Mouse (Mus musculus) embryonic stem cell, embryonic (primary cell): Measurements from ENCODE around the gene Cdc6.

Experiments used
- CTCF ChIA-PET, 4 experiments: fragments of 300-600 bp in 2 of 4; fragments of 350-600 bp in 2 of 4; sonication (Branson Sonifier 250); formaldehyde crosslinking; loops; one replicate each; lab custom pipeline; 2022; ENCODE audit warnings: inconsistent platforms in 2 of 4; lab: Charles Lee
- POLR2A ChIA-PET, 4 experiments: fragments of 300-600 bp in 2 of 4; fragments of 350-600 bp in 2 of 4; sonication (Branson Sonifier 250); formaldehyde crosslinking; loops; one replicate each; lab custom pipeline; 2022; ENCODE audit warnings: antibody characterized with exemption in 4 of 4, inconsistent platforms in 1 of 4; lab: Charles Lee

Gene Cdc6

GRCm38 (mm10) chr11:98922851-98923711 lies 15.5 kb downstream of the Cdc6 start:
- CTCF ChIA-PET, result interaction anchor here (0.5 to 3.1 kb wide), 18 partner anchors 16 to 210 kb away, joined by 3 to 35 read pairs (median 6); no protein-coding TSS in a partner anchor

GRCm38 (mm10) chr11:98924633-98925175 lies 17.1 kb downstream of the Cdc6 start:
- ChIA-PET POLR2A (interaction anchor here in 3 of 4 experiments (0.5 to 5.6 kb wide), 37 partner anchors 8 to 195 kb away, joined by 3 to 43 read pairs (median 6); partner anchors contain the start of genes Casc3 (in 1 of the 3), Cdc6 (in 1 of the 3), Top2a (in 1 of the 3) and Wipf2 (in 1 of the 3)), CTCF (interaction anchor here (0.5 to 2.6 kb wide), 10 partner anchors 8 to 264 kb away, joined by 3 to 20 read pairs (median 6); no protein-coding TSS in a partner anchor)

More at GRCm38 (mm10) chr11:98922851-98923711, 15.5 kb downstream of the Cdc6 start:
- POLR2A ChIA-PET, result interaction anchor here (1.0 to 2.1 kb wide), 8 partner anchors 15 to 50 kb away, joined by 3 to 9 read pairs (median 6); partner anchors contain the start of gene Cdc6 (in 1 of the 4)

DNA sequence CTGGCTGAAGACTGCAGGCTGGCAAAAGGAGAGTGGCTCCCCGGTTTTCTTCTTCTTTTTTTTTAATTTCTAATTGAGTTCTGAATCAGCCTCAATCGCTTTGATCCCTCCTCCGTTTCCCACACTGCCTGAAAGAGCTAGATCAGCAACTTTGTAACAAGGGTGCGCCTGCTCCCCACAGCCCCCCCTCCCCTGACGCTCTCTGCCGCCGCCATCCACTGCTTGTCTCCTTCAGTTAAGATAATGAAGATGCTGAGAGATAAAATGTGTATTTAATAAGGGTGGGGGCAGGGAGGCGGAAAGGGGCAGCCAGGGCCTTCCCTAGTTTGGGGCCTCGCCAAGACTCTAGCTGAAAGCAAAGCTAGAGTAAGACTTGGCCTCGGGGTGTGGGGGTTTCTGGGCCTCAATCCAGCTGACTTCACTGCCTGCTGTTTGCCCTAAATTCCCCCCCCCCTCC lies 17.7 kb downstream of the Cdc6 start:
- CTCF ChIA-PET, result interaction anchor here (0.5 to 2.6 kb wide), 40 partner anchors 9 to 624 kb away, joined by 3 to 20 read pairs (median 4); partner anchors contain the start of genes Cdc6 (in 1 of the 4) and Csf3 (in 1 of the 4)
- POLR2A ChIA-PET, result interaction anchor here (0.5 to 5.6 kb wide), 67 partner anchors 8 to 1227 kb away, joined by 3 to 43 read pairs (median 5); partner anchors contain the start of genes Cdc6 (in 2 of the 4), Casc3 (in 1 of the 4), Gjd3 (in 1 of the 4) and Top2a (in 1 of the 4)

DNA sequence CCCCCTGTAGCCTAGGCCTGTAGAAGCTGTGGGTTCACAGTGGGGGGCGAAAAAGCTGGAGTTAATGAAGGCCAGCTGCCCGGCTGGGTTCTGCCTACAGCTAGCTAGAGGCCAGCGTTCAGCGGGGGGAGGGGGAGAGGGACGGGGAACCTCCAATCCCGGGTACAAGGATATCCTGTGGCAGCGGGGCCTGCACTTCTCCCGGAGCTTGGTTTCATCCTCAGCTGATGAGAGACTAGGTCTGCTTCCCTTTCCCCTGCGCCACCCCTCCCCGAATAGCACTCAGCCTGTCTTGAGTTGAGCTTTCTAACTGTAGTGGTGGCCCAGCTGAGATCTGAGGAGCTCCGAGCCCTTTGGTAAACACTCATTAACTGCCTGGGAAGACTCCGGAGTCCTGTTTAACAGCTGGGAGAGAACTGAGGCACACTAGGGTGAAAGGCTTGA lies 18.3 kb downstream of the Cdc6 start:
- CTCF ChIA-PET, result interaction anchor here (0.5 to 2.6 kb wide), 46 partner anchors 10 to 624 kb away, joined by 3 to 20 read pairs (median 4); partner anchors contain the start of genes Cdc6 (in 1 of the 4) and Csf3 (in 1 of the 4)
- POLR2A ChIA-PET, result interaction anchor here (0.6 to 5.6 kb wide), 71 partner anchors 8 to 1227 kb away, joined by 3 to 43 read pairs (median 4); partner anchors contain the start of genes Cdc6 (in 2 of the 4), Casc3 (in 1 of the 4), Gjd3 (in 1 of the 4) and Top2a (in 1 of the 4)

DNA sequence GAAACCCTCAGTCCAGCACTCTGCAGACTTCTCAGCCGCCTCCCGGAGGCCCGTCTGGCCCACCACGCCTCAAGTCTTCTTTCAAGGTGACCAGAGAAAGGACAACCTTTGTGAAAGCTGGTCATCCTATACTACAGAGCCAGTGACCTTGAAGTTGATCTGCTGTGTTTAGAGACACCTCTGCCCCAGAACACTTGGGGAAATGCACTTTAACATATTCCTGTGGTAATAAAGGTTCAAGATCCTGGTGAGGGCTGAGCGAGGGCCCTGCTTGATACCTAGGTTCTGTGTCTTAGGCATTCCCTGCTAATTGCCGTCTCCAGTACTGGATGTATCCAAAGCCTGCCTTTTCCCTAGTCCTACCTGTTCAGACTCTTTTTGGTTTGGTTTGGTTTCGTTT lies 19.0 kb downstream of the Cdc6 start:
- POLR2A ChIA-PET, result interaction anchor here (0.5 to 5.6 kb wide), 54 partner anchors 7 to 648 kb away, joined by 3 to 43 read pairs (median 6); partner anchors contain the start of genes Cdc6 (in 2 of the 4), Gjd3 (in 1 of the 4) and Top2a (in 1 of the 4)
- CTCF ChIA-PET, result interaction anchor here (0.5 to 2.6 kb wide), 22 partner anchors 10 to 216 kb away, joined by 3 to 20 read pairs (median 4); partner anchors contain the start of gene Cdc6 (in 1 of the 4)

- CTCF ChIA-PET, result interaction anchor here in 3 of 4 experiments (0.6 to 1.5 kb wide), 7 partner anchors 8 to 45 kb away, joined by 3 to 10 read pairs (median 4); no protein-coding TSS in a partner anchor
- POLR2A ChIA-PET, result interaction anchor here (0.5 to 5.6 kb wide), 26 partner anchors 10 to 238 kb away, joined by 3 to 43 read pairs (median 5); partner anchors contain the start of genes Cdc6 (in 1 of the 4) and Top2a (in 1 of the 4)
Observed at GRCm38 (mm10) chr11:98927438-98928076, 20.0 kb downstream of the Cdc6 start, which contains the start of gene Rara. TSS of gene Rara (plus strand) at chr11:98927818.

- ChIA-PET CTCF (interaction anchor here in 3 of 4 experiments (0.5 to 1.5 kb wide), 10 partner anchors 9 to 407 kb away, joined by 3 to 5 read pairs (median 4); partner anchors contain the start of gene Cdc6 (in 1 of the 3)), POLR2A (interaction anchor here (0.5 to 5.6 kb wide), 26 partner anchors 9 to 238 kb away, joined by 3 to 43 read pairs (median 4); partner anchors contain the start of genes Cdc6 (in 1 of the 4) and Top2a (in 1 of the 4))
Observed at GRCm38 (mm10) chr11:98928186-98928893, 20.7 kb downstream of the Cdc6 start.

DNA sequence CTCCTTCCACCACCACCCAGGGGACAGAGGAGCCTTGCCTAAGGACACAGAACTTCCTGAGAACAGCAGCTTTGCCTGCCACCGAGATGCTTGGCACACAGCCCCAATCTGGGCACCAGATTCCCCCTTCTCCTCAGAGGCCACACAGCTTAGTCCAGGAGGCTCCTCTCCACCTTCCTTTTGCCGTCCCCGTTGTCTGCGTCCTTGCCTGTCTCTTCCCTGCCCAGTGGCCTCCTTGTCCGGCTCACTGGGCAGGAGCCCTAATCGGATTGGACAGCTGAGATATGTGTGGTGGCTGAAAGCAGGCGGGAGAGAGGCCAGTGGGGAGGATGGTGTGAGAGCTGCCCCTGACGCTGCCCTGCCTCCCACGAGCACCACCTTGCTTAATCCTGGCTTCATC lies 21.9 kb downstream of the Cdc6 start:
- CTCF ChIA-PET, result interaction anchor here in 1 of 4 experiments (0.9 to 1.5 kb wide), 4 partner anchors 10 to 195 kb away, joined by 3 to 5 read pairs (median 4); no protein-coding TSS in a partner anchor
- POLR2A ChIA-PET, result interaction anchor here in 3 of 4 experiments (0.5 to 5.6 kb wide), 15 partner anchors 8 to 92 kb away, joined by 3 to 43 read pairs (median 6); partner anchors contain the start of gene Cdc6 (in 1 of the 3)

GRCm38 (mm10) chr11:98930127-98930601 lies 22.6 kb downstream of the Cdc6 start:
- CTCF ChIA-PET, result interaction anchor here in 1 of 4 experiments (0.9 to 1.6 kb wide), 2 partner anchors 8 to 195 kb away, joined by 3 to 7 read pairs; no protein-coding TSS in a partner anchor
- POLR2A ChIA-PET, result interaction anchor here in 2 of 4 experiments (0.6 to 3.5 kb wide), 7 partner anchors 11 to 90 kb away, joined by 3 to 14 read pairs (median 3); no protein-coding TSS in a partner anchor

DNA sequence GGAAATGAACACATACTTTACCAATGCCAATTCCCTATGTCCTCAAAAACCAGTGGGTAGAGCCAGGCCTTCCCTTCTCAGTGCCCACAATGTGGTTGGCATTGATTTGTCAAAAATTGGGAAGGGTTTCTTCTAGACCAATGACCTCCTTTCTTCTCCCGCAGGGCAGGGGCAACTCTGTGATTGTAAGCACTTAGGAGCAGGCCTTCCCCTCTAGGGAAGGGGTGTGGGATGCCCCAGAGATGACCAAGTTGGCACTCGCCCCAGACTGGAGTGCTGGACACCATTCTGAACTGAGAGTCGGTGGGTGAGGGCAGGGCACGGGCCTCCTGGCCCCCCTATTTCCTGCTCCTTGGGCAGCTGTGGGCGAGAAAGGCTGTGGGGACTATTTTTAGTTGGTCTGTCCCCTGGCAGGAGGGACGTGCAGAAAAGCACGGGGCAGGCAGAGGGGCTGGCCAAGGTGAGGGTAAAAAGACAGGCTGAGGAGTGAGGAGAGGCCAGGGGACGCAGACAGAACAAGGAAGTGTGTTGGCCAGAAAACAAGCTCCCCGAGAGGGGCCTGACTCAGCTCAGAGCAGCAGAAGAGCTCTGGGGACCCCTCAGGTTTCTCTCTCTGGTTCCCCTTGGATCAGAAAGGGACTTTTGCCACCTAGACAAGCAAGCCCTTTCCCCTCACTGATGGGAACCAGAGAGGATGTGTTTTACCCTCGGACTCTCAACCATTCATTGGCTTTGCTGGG lies 23.3 kb downstream of the Cdc6 start:
- ChIA-PET POLR2A (interaction anchor here in 3 of 4 experiments (0.6 to 3.8 kb wide), 19 partner anchors 9 to 175 kb away, joined by 3 to 27 read pairs (median 6); partner anchors contain the start of gene Cdc6 (in 1 of the 3)), CTCF (interaction anchor here (0.6 to 2.1 kb wide), 9 partner anchors 9 to 139 kb away, joined by 3 to 8 read pairs (median 5); no protein-coding TSS in a partner anchor)

GRCm38 (mm10) chr11:98931513-98932292 lies 24.1 kb downstream of the Cdc6 start:
- ChIA-PET POLR2A (interaction anchor here (0.6 to 3.8 kb wide), 31 partner anchors 9 to 1325 kb away, joined by 3 to 27 read pairs (median 4); partner anchors contain the start of gene Cdc6 (in 1 of the 4)), CTCF (interaction anchor here (0.6 to 2.1 kb wide), 21 partner anchors 10 to 206 kb away, joined by 3 to 13 read pairs (median 4); no protein-coding TSS in a partner anchor)

- POLR2A ChIA-PET, result interaction anchor here (0.5 to 3.8 kb wide), 31 partner anchors 7 to 1324 kb away, joined by 3 to 27 read pairs (median 3); partner anchors contain the start of gene Cdc6 (in 1 of the 4)
Observed at GRCm38 (mm10) chr11:98932293-98933091, 24.9 kb downstream of the Cdc6 start.

GRCm38 (mm10) chr11:98933151-98933550 lies 25.6 kb downstream of the Cdc6 start:
- CTCF ChIA-PET, result interaction anchor here in 3 of 4 experiments (0.9 to 1.5 kb wide), 6 partner anchors 8 to 84 kb away, joined by 3 to 13 read pairs (median 4); no protein-coding TSS in a partner anchor

More at GRCm38 (mm10) chr11:98932293-98933091, 24.9 kb downstream of the Cdc6 start:
- CTCF ChIA-PET, result interaction anchor here (0.6 to 2.1 kb wide), 26 partner anchors 9 to 543 kb away, joined by 3 to 13 read pairs (median 4); no protein-coding TSS in a partner anchor

More at GRCm38 (mm10) chr11:98933151-98933550, 25.6 kb downstream of the Cdc6 start:
- POLR2A ChIA-PET, result interaction anchor here in 2 of 4 experiments (1.0 to 3.8 kb wide), 7 partner anchors 7 to 177 kb away, joined by 3 to 27 read pairs (median 3); no protein-coding TSS in a partner anchor
